Mouse (Mus musculus) lung, adult 2 months (tissue): ENCODE data around the gene Prkg1. TPM values are rescaled to one million over a fixed set of nuclear protein-coding genes. Genes with fewer than 3 reads are reported as not detected.
A peak's percentile ranks its signal among the peaks of the same experiment; 100 is the strongest.

ENCODE experiments used
- DNase-seq: peaks from one replicate; pipeline ENCODE4 v3.0.0; 2022
- H3K4me1 ChIP-seq: fragments of 200-500 bp; 2 replicates; pipeline ENCODE4 v1.6.1; 2011; ENCODE audit warnings: low read length; ENCODE audit not compliant: control insufficient read depth, insufficient read depth
- H3K4me3 ChIP-seq: fragments of 200-500 bp; replicated peaks from 2 replicates; pipeline ENCODE3; 2011; ENCODE audit warnings: low read depth, mild to moderate bottlenecking, control low read depth, low read length; ENCODE audit errors: extremely low read depth
- CTCF ChIP-seq: fragments of 200-500 bp; IDR thresholded peaks from 2 replicates; pipeline ENCODE4 v1.5.1; 2011; ENCODE audit warnings: mild to moderate bottlenecking, low read length, control low read depth; ENCODE audit not compliant: insufficient read depth
- POLR2A ChIP-seq: fragments of 200-500 bp; IDR thresholded peaks from 2 replicates; pipeline ENCODE4 v1.6.1; 2011; ENCODE audit warnings: low read depth, mild to moderate bottlenecking, control low read depth, low read length, borderline replicate concordance; ENCODE audit errors: extremely low read depth
- WGBS: fragments of 180-500 bp; shearing (Covaris S2); methylation state at CpG from one replicate; pipeline ENCODE4 v1.1.7; 2018; 5-methylcytosine and 5-hydroxymethylcytosine counted together
- polyA plus RNA-seq: library from polyadenylated mRNA; depleted of rRNA; stranded (reverse); fragments of >200 nt; gene quantifications from 2 replicates; pipeline ENCODE4 v1.2.3, GENCODE M21; 2012

The Prkg1 gene
- polyA plus RNA-seq, 1 experiment: 6.0 TPM

DNA sequence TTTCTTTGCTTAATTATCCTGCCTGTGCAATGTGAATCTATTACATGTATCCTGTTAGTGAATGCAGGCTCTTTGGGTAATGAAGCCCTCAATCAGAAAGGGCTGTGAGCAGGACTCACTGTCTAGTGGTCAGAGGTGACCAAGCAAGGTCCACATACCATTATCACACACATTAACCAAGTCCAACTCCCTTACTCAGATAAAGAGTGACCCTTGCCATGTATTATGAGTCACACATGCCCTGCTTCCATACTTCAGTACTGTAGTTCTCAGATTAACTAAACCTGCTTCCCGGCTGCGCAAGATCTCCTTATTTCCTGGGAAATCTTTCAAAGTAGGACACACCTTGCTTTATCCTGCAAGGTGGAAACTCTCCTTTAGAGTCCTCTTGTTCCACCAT lies 1073.6 kb downstream of the Prkg1 start:
- H3K4me3 ChIP-seq: no peak overlapping the region
- no peak for TF ChIP-seq CTCF
- no peak for TF ChIP-seq POLR2A
- H3K4me1 ChIP-seq: no peaks in the 10 kb centered on the region; the same call in 1 of the 2 replicates
- DNase-seq: no peak
- 94% methylated on average over 2 of the region's 2 CpGs for WGBS

DNA sequence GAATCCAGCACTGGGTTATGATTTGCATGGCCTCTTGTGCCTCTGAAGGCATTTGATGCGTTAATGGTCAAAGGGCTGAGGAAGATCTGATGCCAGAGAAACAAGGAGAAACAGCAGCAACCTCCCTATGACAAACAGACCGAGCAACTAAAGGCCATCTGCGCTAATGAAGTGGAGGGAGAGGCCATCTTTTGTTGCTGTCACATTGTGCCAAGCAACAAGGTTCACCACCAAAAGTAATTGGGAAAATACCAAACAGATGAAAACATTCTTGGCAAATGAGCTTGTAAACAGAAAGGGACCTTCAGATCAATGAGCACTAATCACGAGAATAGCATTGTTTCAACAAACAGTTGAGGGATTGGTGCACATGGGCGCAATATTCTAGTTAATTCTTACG lies 1074.1 kb downstream of the Prkg1 start:
- 77% methylated on average over 6 of the region's 6 CpGs for WGBS

DNA sequence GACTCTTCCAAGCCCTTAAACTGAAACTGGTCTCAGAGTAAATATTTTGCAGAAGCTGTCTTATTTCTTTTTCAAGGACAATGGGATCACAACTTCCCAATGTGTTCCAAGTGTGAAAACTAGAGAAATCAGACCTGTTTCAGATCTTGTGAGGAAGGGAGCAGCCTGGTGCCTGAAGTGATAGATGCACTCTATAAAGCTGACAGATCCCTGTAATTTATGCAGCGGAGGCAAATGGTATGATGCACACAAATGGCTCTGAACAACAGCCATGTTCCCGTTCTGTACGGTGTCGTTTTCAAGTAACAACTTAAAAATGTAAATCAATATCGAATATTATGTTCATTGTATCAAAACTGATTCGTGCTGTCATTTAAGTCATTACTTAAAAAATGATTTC lies 1076.9 kb downstream of the Prkg1 start:
- whole genome bisulfite sequencing: 83% methylated on average over 6 of the region's 6 CpGs
- Histone ChIP-seq H3K4me3 (no peak overlapping the region), H3K4me1 (no peaks in the 10 kb centered on the region; the same call in 1 of the 2 replicates)
- no peak for DNase-seq
- TF ChIP-seq POLR2A (no peak), CTCF (no peak)

More for the DNA sequence above, 1074.1 kb downstream of the Prkg1 start:
- TF ChIP-seq CTCF (no peak), POLR2A (no peak)
- no peak for DNase-seq
- no peaks in the 10 kb centered on the region; the same call in 1 of the 2 replicates for H3K4me1 ChIP-seq
- no peak overlapping the region for H3K4me3 ChIP-seq

DNA sequence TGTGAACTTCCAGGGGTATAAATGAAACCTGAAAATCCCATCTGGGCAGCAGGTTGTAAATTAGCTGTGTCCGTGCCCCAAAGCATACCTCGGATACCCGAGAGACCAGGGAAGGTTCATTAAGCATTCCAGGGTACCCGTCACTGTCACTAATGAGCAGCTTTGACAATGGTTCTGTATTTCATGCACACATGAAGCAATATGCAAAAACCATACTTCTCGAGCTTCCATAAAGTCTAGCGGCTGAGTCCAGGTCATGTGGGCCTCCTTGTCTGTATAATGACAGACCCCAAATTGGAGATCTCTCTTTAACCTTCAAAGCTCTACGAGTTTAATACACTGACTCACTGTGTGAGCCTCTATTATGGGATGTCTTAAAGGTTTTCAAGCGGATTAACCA lies 1088.5 kb downstream of the Prkg1 start:
- H3K4me1 ChIP-seq: no peaks in the 10 kb centered on the region
- 84% methylated on average over 8 of the region's 8 CpGs for WGBS
- TF ChIP-seq CTCF (no peak), POLR2A (no peak)
- no peak for DNase-seq
- no peak overlapping the region for H3K4me3 ChIP-seq

DNA sequence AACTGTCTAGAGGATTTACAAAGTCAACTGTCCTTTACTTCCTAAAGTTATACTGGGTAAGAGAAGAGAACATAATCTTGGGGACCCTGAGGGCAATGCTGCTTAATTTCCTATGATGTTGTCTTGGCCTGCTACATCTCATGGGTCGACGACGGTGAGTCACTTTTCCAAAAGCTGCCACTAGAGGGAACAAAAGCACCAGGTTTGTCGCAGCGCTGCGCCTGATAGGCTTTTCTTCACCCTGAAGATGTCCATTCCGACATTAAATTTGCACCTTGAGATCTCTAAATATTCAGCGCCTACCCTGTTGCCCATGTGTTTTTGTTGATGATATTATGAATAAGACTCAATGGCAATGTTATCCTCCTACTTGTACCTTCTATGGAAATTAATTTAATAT lies 1100.6 kb downstream of the Prkg1 start:
- TF ChIP-seq CTCF (peak; percentile 73), POLR2A (no peak)
- no peak overlapping the region for H3K4me3 ChIP-seq
- H3K4me1 ChIP-seq: no peaks in the 10 kb centered on the region
- peak; percentile 14 for DNase-seq
- WGBS: 4% methylated on average over 8 of the region's 8 CpGs

DNA sequence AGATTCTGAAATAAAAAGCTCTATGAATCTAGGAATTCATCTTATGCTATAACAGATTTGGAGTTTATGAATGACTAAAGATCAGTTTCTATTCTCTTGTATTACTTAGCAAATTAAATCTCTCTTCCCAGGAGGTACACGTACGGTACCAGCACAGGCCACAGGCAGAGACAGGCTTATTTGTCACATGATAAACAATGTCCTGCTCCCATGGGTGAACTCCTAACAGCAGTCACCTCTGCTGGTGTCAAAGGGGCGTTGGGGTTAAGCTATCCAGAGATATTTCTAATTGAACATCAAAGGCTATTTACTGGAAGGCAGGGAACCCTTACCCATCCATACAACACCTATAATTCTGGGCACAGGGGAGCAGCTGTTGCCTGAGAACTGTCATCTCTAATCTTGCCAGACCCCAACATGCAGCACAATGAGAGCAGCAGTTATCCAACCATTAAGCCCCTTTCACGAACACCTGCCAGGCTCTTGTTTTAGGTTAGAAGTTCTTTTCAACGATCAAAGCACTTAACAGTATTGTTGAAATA lies 1122.1 kb downstream of the Prkg1 start:
- DNase-seq: no peak
- TF ChIP-seq CTCF (no peak), POLR2A (no peak)
- Histone ChIP-seq H3K4me1 (no peaks in the 10 kb centered on the region; the same call in 1 of the 2 replicates), H3K4me3 (no peak overlapping the region)
- WGBS: 63% methylated on average over 5 of the region's 5 CpGs

DNA sequence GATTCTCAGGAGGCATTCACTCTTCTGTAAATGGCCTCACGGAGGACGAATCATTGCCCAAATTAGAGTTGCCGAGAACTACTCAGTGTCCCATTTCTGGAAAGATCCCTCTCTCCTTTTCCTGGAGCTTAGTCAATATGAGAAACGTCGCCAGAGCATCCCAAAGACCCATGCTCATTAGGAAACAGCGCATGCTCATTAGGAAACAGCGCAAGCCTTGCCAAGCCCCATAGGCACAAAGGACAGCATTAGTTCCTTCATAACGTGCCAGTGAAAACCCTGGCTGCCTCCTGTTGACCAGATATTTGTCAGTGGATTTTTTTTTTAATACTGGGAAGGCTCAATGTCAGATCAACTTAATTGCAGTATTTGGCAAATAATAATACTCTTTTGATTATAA lies 1127.4 kb downstream of the Prkg1 start:
- no peak for TF ChIP-seq CTCF
- no peak for TF ChIP-seq POLR2A
- no peak for DNase-seq
- 78% methylated on average over 8 of the region's 8 CpGs for WGBS
- H3K4me3 ChIP-seq: no peak overlapping the region
- no peaks in the 10 kb centered on the region for H3K4me1 ChIP-seq

DNA sequence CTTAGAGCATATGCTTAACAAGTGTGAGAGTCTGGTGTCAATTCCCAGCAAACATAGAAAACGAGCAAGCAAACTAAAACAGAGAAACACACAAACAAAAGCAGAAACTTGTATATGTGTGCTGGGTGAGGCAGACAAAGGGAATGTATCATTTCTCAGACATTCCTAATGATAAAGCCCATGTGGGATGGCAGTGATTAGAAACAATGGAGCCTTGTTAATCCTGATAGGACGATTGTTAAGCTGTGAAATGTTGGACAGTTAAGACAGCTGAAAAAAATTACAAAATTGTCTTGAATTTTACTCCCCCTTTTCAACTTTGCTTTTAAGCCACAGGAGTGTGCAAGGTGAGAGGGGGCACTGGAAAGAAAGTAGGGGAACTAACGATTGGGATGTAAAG lies 1133.8 kb downstream of the Prkg1 start:
- 48% methylated on average over 3 of the region's 3 CpGs for WGBS
- no peak overlapping the region for H3K4me3 ChIP-seq

DNA sequence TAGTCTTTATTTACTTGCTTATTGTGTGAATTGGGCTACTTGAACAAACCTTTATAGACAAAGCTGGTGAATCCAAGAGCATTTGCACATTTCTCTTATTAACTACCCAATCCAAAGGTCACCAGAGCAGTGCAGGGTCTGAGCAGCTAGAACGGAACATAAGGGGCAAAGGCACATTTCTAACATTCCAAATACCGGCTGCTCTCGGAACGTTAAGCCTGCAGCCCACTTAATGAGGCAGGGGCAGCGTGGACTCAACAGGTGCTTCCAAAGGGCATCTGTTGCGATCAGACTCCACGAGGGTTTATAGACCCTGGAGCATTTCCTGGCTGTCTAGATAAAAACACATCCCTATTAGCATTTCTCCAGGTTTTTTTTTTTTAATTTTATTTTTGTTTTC lies 1138.8 kb downstream of the Prkg1 start:
- no peak for DNase-seq
- 51% methylated on average over 7 of the region's 7 CpGs for WGBS
- Histone ChIP-seq H3K4me3 (no peak overlapping the region), H3K4me1 (no peaks in the 10 kb centered on the region)
- TF ChIP-seq POLR2A: no peak
- TF ChIP-seq CTCF: no peak

More for the DNA sequence above, 1133.8 kb downstream of the Prkg1 start:
- TF ChIP-seq POLR2A: no peak
- no peak for TF ChIP-seq CTCF
- H3K4me1 ChIP-seq: no peaks in the 10 kb centered on the region
- DNase-seq: no peak

DNA sequence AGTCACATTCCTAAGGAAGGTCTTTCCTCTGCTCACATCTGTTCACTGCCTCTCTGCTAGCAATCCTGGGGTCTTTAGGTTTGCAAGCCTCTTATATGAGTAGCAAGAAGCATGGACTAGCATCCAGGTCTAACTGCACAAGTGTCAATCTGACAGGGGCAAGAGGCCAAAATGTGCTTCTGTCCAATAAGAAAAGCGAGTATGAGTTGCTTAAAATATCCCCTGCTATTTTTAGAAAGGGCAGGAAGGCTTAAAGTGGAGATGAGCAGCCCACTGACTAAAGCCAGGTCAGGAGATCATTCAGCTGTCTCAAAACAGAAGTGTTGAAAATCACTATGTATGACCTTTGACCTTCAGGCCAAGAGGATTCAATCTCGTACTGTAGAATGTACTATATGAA lies 1139.4 kb downstream of the Prkg1 start:
- no peak for DNase-seq
- WGBS: 49% methylated on average over 2 of the region's 2 CpGs
- no peak for TF ChIP-seq POLR2A
- TF ChIP-seq CTCF: no peak
- Histone ChIP-seq H3K4me3 (no peak overlapping the region), H3K4me1 (no peaks in the 10 kb centered on the region)
